ENCODE assay signal across 15 mouse cellular contexts in the genomic region with DNA sequence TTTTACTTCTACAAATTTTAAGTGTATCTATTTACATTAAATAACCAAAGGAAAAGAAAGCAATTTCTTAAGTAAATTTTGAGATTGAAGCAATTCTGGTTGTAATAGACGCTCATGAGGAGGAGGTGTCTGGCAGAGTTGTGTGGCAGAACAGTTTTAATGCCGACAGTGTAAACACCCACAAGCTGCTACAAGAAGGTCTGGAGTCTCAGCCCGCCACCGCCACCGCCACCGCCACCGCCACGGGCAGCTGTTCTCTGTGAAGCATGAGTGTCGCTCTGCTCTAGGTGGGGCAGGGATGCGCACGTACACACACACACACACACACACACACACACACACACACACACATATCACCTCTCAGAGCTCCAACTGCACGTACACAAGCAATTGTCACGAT.
DNase-seq lines count a peak whose midpoint lies in the region.
"Had no signal": no experiment of that assay in that cellular context is flagged by ENCODE, and none has a peak within 500 bp of the region (broad histone marks: within the 10 kb centered on the region; RNA-seq: fewer than 3 reads in every experiment).

No protein-coding gene starts in this region.

- DNase-seq in layer of hippocampus, adult 11-12 months (ENCODE audit: low spot score) = peak; percentile 12
- DNase-seq in layer of hippocampus, adult 9-10 months (ENCODE audit: low spot score) = no peak
- DNase-seq in left cerebral cortex, adult 9 months (ENCODE audit: low spot score in 2 of 2) = peak; percentile 4 to 37
- DNase-seq in left cerebral cortex, postnatal 4 days = no peak
- peak; percentile 34 to 44 for DNase-seq in left cerebral cortex, postnatal 14 days (ENCODE audit: low spot score in 2 of 2)
- peak; percentile 31 for DNase-seq in telencephalon, adult 2 months (ENCODE audit: low read depth, low spot score)
- no peak for DNase-seq in thymus, postnatal 14 days
- DNase-seq in heart, adult 18-20 months = no peak
- DNase-seq: adrenal gland, postnatal 25 days; cerebellum, adult 11-12 months; cerebellum, postnatal 10 days; gastrocnemius, postnatal 10 days; kidney, adult 8-10 months; kidney, postnatal 14 days; lung, embryonic 14.5 days had no signal

- intact Hi-C loops in left cerebral cortex, postnatal 4 days (cut with DNase I) = no loop called here
- intact Hi-C loops in left cerebral cortex, postnatal 14 days (cut with DNase I) = no loop called here

Comparison
In these comparisons a context has a peak if more than half of its experiments do, and no peak if none do; other contexts are left out.
1. DNase-seq: peak in layer of hippocampus, adult 11-12 months (single experiment), left cerebral cortex, adult 9 months (2 of 2), left cerebral cortex, postnatal 14 days (2 of 2) and telencephalon, adult 2 months (single experiment); none in layer of hippocampus, adult 9-10 months (single experiment), left cerebral cortex, postnatal 4 days (single experiment), thymus, postnatal 14 days (single experiment) and heart, adult 18-20 months (0 of 2).